Mouse (Mus musculus) olfactory bulb, adult 2 months (tissue): Measurements from ENCODE around the gene Flt1.

Source experiments
- CTCF ChIP-seq: fragments of 200-500 bp; IDR thresholded peaks from 2 replicates; pipeline ENCODE4 v1.5.1; 2012; ENCODE audit warnings: low read depth, mild to moderate bottlenecking, low read length, moderate library complexity; ENCODE audit not compliant: insufficient read depth
- POLR2A ChIP-seq: fragments of 200-500 bp; IDR thresholded peaks from 2 replicates; pipeline ENCODE4 v1.6.1; 2012; ENCODE audit warnings: mild to moderate bottlenecking, low read depth, low read length, moderate library complexity; ENCODE audit not compliant: insufficient read depth

DNA sequence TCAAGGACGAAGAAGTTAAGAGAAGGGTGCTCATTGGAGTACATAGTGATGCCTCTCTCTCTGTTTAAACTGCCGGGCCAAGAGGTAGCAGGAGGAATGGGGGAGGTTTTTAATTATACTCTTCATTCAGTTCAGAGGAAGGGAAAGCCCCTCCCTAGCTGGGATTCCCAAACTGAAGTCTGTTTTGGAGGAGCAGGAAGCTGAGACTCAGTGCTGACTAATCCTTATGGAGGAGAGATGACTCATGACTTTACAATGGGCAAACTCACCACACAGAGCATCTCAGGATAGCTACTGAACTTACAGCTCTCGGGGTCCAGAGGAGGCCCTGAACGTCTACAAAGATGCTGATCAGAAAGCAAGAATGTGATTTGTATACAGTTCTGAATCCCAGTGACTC, 18.3 kb downstream of the Flt1 start:
- TF ChIP-seq POLR2A (no peak), CTCF (no peak)
